Mouse (Mus musculus) heart, embryonic 16.5 days (tissue): ENCODE data around the gene Atg101. TPM values are rescaled to one million over a fixed set of nuclear protein-coding genes. Genes with fewer than 3 reads are reported as not detected.

ENCODE experiments used
- ATAC-seq: fragments of 200-750 bp; cut with Nextera tagmentation; replicated peaks from 2 replicates; pipeline ENCODE4 v1.8.0; 2017; ENCODE audit warnings: moderate number of reproducible peaks; ENCODE audit not compliant: insufficient read depth, low FRiP score; ENCODE audit errors: extremely low read depth
- H3K27ac ChIP-seq: fragments of 300-500 bp; sonication (generic); 2 replicates; pipeline ENCODE4 v1.5.1; 2014; ENCODE audit warnings: mild to moderate bottlenecking, low read length, control low read depth, moderate library complexity
- H3K27me3 ChIP-seq: fragments of 300-500 bp; sonication (generic); 2 replicates; pipeline ENCODE4 v1.6.1; 2014; ENCODE audit warnings: low read length, mixed read lengths; ENCODE audit not compliant: control insufficient read depth, insufficient read depth
- H3K36me3 ChIP-seq: fragments of 300-500 bp; sonication (generic); 2 replicates; pipeline ENCODE4 v1.6.1; 2014; ENCODE audit not compliant: control insufficient read depth, insufficient read depth
- H3K4me1 ChIP-seq: fragments of 300-500 bp; sonication (generic); 2 replicates; pipeline ENCODE4 v1.6.1; 2014; ENCODE audit warnings: low read length, mixed read lengths; ENCODE audit not compliant: control insufficient read depth, insufficient read depth
- H3K4me2 ChIP-seq: fragments of 300-500 bp; sonication (generic); 2 replicates; pipeline ENCODE4 v1.6.1; 2014; ENCODE audit warnings: low read depth, mild to moderate bottlenecking, control low read depth, low read length
- H3K4me3 ChIP-seq: fragments of 300-500 bp; sonication (generic); 2 replicates; pipeline ENCODE4 v1.5.1; 2014; ENCODE audit warnings: mild to moderate bottlenecking, control low read depth, low read length
- H3K9ac ChIP-seq: fragments of 300-500 bp; sonication (generic); 2 replicates; pipeline ENCODE4 v1.6.1; 2014; ENCODE audit warnings: low read length, control low read depth
- H3K9me3 ChIP-seq: fragments of 300-500 bp; sonication (generic); replicated peaks from 2 replicates; pipeline ENCODE4 v1.6.1; 2016; ENCODE audit warnings: low read length; ENCODE audit not compliant: control insufficient read depth
- WGBS: fragments of 180-500 bp; shearing (Covaris S2); extraction: QIAGEN DNeasy Blood & Tissue Kit; methylation state at CpG from one replicate; pipeline ENCODE4 v1.1.7; 2014; 5-methylcytosine and 5-hydroxymethylcytosine counted together
- polyA plus RNA-seq: library from polyadenylated mRNA; unstranded; fragments of >200 nt; fragmentation: Nextera tagmentation; extraction: Ambion mirVana; gene quantifications from 2 replicates; pipeline ENCODE4 v1.2.1, GENCODE M21; 2015

Atg101 gene
- polyA plus RNA-seq, 1 experiment from 2014 or later, result 68.9 TPM

DNA sequence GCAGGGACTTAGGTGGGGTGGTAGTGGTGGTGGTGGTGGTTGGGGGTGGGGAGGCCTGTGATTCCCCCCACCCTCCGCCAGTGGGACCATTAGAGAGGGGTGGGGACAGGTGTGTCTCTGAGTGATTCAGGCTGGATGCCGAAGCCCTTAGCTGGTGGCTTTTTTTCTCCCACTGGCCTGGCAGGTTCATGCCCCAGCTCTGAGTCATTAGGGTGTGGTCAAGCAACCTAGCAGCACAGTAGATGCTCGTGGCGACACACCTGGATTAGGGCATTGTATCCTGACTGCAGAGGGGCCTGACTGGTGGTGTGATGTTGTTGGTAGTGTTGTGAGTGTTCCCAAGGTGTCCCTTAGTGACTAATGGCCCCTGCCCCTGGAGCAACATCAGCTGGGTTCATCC, 47.0 kb downstream of the Atg101 start:
- no peak overlapping the region for H3K27ac ChIP-seq
- WGBS, result 57% methylated on average over 4 of the region's 4 CpGs
- no peak overlapping the region for H3K4me3 ChIP-seq
- no peaks in the 10 kb centered on the region for H3K27me3 ChIP-seq
- no peaks in the 10 kb centered on the region; the same call in 1 of the 2 replicates for H3K4me1 ChIP-seq
- no peak overlapping the region for H3K4me2 ChIP-seq
- no peak for ATAC-seq
- no peak overlapping the region for H3K9ac ChIP-seq
- H3K9me3 ChIP-seq, result no peaks in the 10 kb centered on the region
- no peaks in the 10 kb centered on the region for H3K36me3 ChIP-seq

DNA sequence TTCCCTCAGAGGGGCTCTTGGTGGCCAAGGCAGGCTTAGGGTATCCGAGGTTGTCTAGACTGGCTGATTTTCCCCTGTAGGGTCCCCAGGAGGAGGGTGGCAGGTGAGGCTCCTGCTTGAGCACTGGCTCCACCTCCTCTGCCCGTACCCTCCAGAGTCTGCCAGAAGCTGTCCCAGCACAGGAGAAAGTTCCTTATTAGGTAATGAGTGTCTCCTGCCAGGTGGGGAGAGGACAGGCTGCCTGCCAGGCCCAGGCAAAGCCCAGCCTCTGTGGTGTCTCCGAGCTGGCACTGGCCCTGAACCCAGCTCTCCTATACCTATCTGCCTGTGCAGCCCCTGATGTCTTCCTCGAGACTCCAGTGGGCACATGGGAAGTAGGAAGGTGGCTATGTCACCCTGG, 48.3 kb downstream of the Atg101 start:
- Histone ChIP-seq H3K9me3 (no peaks in the 10 kb centered on the region), H3K27ac (no peak overlapping the region), H3K4me2 (no peak overlapping the region), H3K36me3 (no peaks in the 10 kb centered on the region), H3K4me3 (no peak overlapping the region), H3K9ac (no peak overlapping the region; the same call in 1 of the 2 replicates), H3K4me1 (peaks cover 4% of the 10 kb centered on the region; the same call in 1 of the 2 replicates), H3K27me3 (no peaks in the 10 kb centered on the region)
- 61% methylated on average over 4 of the region's 4 CpGs for WGBS
- ATAC-seq, result no peak

DNA sequence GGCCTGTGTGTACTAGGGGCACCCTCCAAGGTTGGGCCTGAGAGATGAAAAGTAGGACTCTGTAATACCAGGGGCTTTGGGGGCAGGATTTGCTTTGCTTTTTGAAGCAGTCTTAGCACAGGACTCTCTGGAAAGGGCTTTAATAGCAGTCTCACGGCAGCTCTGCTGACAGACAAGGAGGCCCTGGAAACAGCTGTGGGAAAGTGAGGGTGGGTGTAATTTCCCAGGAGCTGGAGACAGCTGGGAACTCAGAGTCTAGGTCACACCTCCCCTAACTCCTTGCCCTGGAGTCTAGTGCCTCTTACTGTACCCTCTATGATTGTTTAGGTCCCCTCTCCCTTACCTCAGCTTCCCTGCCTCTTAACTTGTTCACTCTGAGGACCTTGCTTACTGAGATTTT, 49.1 kb downstream of the Atg101 start:
- no peak overlapping the region for H3K4me2 ChIP-seq
- no peak for ATAC-seq
- H3K4me1 ChIP-seq, result peaks cover 4% of the 10 kb centered on the region; the same call in 1 of the 2 replicates
- no peak overlapping the region; the same call in 1 of the 2 replicates for H3K9ac ChIP-seq
- no peaks in the 10 kb centered on the region for H3K27me3 ChIP-seq
- no peak overlapping the region; the same call in 1 of the 2 replicates for H3K27ac ChIP-seq
- H3K4me3 ChIP-seq, result no peak overlapping the region
- WGBS, result 4% methylated on average over 1 of the region's 1 CpGs
- H3K9me3 ChIP-seq, result no peaks in the 10 kb centered on the region
- no peaks in the 10 kb centered on the region for H3K36me3 ChIP-seq

DNA sequence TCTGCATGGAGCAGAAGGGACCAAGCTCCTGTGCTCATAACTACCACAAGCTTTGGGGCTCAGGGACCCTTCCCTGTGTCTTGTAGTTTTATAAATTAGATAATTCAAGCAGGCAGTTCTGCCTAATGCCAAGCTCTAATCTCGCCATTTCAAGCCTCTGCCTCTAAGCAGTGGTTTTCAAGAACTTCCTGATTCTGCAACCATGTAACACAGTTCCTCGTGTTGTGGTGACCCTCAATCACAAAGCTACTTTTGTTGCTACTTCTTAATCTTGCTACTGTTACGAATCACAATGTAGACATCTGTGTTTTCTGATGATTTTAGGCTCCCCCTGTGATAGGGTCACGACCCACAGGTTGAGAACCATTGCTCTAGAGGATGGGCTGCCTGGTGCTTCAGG, 49.6 kb downstream of the Atg101 start:
- H3K4me2 ChIP-seq, result no peak overlapping the region
- 56% methylated on average over 4 of the region's 4 CpGs for WGBS
- no peak overlapping the region for H3K9ac ChIP-seq
- no peaks in the 10 kb centered on the region for H3K27me3 ChIP-seq
- no peaks in the 10 kb centered on the region for H3K9me3 ChIP-seq
- H3K4me1 ChIP-seq, result peaks cover 4% of the 10 kb centered on the region; the same call in 1 of the 2 replicates
- no peak for ATAC-seq
- no peak overlapping the region for H3K27ac ChIP-seq
- no peaks in the 10 kb centered on the region for H3K36me3 ChIP-seq
- no peak overlapping the region for H3K4me3 ChIP-seq

DNA sequence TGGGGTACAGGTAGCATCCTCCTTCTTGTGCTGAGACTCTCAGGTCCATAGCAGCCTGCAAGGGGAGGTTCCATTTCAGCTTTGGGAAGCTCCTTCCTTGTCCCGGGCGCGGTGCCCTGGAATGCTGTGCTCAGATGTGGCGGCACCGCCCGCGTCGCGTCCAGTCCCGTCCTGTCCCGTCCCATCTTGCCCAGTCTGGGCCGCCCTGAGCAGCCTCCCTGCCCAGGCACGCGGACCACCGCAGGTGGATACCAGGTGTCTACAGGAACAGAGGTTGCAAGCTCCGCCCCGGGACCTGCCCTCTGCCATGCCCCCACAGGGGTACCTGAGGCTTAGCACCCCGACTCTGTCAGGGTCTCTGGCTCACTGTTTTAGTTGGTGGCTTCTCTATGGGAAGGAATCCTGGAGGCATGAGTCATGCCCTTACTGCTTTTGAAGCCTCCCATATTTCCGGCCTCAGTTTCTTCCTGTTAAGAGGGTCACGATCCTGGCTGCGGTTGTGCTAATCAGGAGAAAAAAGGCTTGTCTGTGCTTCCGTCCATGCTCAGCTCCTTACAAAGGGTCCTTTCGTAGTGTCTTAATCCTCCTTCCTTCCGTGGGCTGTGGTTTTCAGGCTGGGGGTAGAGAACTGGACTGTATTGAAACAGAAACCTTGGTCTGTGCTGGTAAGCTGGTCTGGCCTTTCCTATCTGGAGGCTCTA, 52.6 kb downstream of the Atg101 start:
- Histone ChIP-seq H3K4me2 (peak overlapping the region; percentile 21; the same call in 1 of the 2 replicates), H3K9ac (peak overlapping the region; percentile 34; the same call in 1 of the 2 replicates), H3K4me3 (no peak overlapping the region), H3K27me3 (no peaks in the 10 kb centered on the region), H3K36me3 (no peaks in the 10 kb centered on the region), H3K9me3 (no peaks in the 10 kb centered on the region), H3K27ac (peak overlapping the region; percentile 63), H3K4me1 (peaks cover 4% of the 10 kb centered on the region; the same call in 1 of the 2 replicates)
- peak; percentile 26; the same call in 1 of the 2 replicates for ATAC-seq
- WGBS, result 43% methylated on average over 24 of the region's 24 CpGs

DNA sequence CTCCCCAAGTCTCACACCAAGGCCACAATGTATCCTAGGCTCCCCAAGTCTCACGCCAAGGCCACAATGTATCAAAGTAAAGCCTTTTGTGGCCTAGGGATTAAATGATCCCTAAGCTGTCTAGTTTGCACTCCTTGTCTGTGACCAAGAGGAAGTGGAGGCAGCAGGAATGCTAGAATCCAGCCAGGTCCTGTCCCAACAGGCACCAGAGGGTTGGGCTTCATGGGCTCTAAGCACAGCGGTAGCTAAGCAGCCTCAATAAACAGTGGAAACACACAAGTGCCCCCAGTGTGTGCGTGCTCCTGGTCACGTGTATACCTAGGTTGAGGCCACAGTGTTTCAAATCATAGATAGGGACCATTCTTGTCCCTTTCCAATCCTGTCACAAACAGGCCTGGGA, 54.3 kb downstream of the Atg101 start:
- H3K36me3 ChIP-seq, result no peaks in the 10 kb centered on the region
- H3K27me3 ChIP-seq, result no peaks in the 10 kb centered on the region
- H3K27ac ChIP-seq, result peak overlapping the region; percentile 19; the same call in 1 of the 2 replicates
- ATAC-seq, result 0 out of 2 replicates have a peak, but pooled peaks have one; percentile 24
- no peak overlapping the region for H3K9ac ChIP-seq
- H3K4me2 ChIP-seq, result no peak overlapping the region
- 67% methylated on average over 4 of the region's 4 CpGs for WGBS
- H3K4me3 ChIP-seq, result no peak overlapping the region
- H3K4me1 ChIP-seq, result peaks cover 4% of the 10 kb centered on the region; the same call in 1 of the 2 replicates
- H3K9me3 ChIP-seq, result no peaks in the 10 kb centered on the region

DNA sequence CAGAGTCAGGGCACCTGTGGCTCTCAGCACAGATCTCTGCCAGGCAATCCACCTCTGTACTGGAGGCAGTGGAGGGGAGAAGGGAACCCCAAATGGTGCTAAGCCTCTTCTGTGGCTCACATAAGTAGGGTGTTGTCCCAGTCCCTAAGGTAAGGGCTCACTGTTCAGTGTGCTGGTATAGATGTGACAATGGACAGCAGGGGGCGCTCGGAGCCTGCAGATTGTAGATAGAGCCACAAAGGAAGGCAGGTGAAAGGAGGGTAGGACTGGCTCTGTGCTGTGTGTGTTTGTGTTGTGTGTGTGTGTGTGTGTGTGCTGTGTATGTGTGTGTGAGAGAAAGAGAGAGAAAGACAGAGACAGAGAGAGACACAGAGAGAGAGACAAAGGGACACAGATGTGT, 55.5 kb downstream of the Atg101 start:
- no peaks in the 10 kb centered on the region for H3K27me3 ChIP-seq
- H3K4me1 ChIP-seq, result peaks cover 4% of the 10 kb centered on the region; the same call in 1 of the 2 replicates
- ATAC-seq, result peak; percentile 59; the same call in 1 of the 2 replicates
- H3K9ac ChIP-seq, result no peak overlapping the region
- H3K36me3 ChIP-seq, result no peaks in the 10 kb centered on the region
- H3K4me3 ChIP-seq, result no peak overlapping the region
- H3K9me3 ChIP-seq, result no peaks in the 10 kb centered on the region
- H3K27ac ChIP-seq, result no peak overlapping the region
- no peak overlapping the region for H3K4me2 ChIP-seq
- WGBS, result 2% methylated on average over 2 of the region's 2 CpGs

Other genes starting within 250 kb of the Atg101 start
- not detected in 2 replicates for gene Gm47841, start 236.9 kb upstream of the Atg101 start, polyA plus RNA-seq
- gene Fignl2, start 205.7 kb upstream of the Atg101 start, polyA plus RNA-seq, result 0.10 and 0.12 TPM in 2 replicates
- gene Ankrd33, start 168.5 kb upstream of the Atg101 start, polyA plus RNA-seq, result not detected in 2 replicates
- gene Acvrl1, start 155.8 kb upstream of the Atg101 start, polyA plus RNA-seq, result 14.7 and 20.5 TPM in 2 replicates
- 7.1 and 8.0 TPM in 2 replicates for gene Acvr1b, start 110.2 kb upstream of the Atg101 start, polyA plus RNA-seq
- 3.1 and 3.4 TPM in 2 replicates for gene Grasp, start 60.1 kb upstream of the Atg101 start, polyA plus RNA-seq
- 12.6 and 13.5 TPM in 2 replicates for gene Nr4a1, start 30.0 kb upstream of the Atg101 start, polyA plus RNA-seq
- 2.8 and 7.1 TPM in 2 replicates for gene 6030408B16Rik, start 8.9 kb downstream of the Atg101 start, polyA plus RNA-seq
- 8.7 and 9.0 TPM in 2 replicates for gene Krt80, start 85.9 kb downstream of the Atg101 start, polyA plus RNA-seq
- 19.6 and 28.9 TPM in 2 replicates for gene Krt7, start 126.8 kb downstream of the Atg101 start, polyA plus RNA-seq
- gene Krt87, start 154.5 kb downstream of the Atg101 start, polyA plus RNA-seq, result 0.14 TPM in 1 of 2 replicates, not detected in the other
- not detected in 2 replicates for gene Krt88, start 163.5 kb downstream of the Atg101 start, polyA plus RNA-seq
- gene Krt81, start 179.5 kb downstream of the Atg101 start, polyA plus RNA-seq, result not detected in 2 replicates
- gene Krt86, start 189.2 kb downstream of the Atg101 start, polyA plus RNA-seq, result not detected in 2 replicates
- 0.25 TPM in 1 of 2 replicates, not detected in the other for gene Krt83, start 207.2 kb downstream of the Atg101 start, polyA plus RNA-seq
- not detected in 2 replicates for gene Gm49425, start 233.0 kb downstream of the Atg101 start, polyA plus RNA-seq
- gene Krt84, start 248.5 kb downstream of the Atg101 start, polyA plus RNA-seq, result not detected in 2 replicates